Comparison of ENCODE assay signal across 42 mouse cellular contexts in the genomic region with DNA sequence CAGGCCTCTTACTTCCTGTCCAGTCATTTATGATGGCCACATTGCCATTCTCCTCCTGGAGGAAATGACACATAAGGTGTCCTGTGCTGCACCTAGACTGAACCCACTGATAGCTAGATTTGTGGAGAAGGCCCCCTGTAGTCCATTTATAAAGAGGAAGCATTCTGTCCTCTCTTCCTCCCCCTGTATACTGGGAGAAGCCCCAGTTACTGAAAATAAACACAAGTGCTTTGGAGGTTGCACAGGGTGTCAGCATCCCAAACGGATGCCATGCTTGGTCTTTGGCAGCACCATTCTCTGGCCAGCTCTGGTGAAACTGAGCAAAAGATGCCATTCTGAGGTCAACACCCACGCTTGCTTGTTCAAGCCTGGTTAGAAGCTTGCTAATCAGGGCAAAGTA. TPM values are rescaled to one million over a fixed set of nuclear protein-coding genes. Genes with fewer than 3 reads are reported as not detected.
DNase-seq lines count a peak whose midpoint lies in the region; ATAC-seq and TF ChIP-seq lines count a peak whose summit lies in the region.
"Had no signal": no experiment of that assay in that cellular context is flagged by ENCODE, and none has a peak within 500 bp of the region (broad histone marks: within the 10 kb centered on the region; RNA-seq: fewer than 3 reads in every experiment).

No protein-coding gene starts in this region.

- peaks cover 21% of the 10 kb centered on the region for H3K4me1 ChIP-seq in liver, embryonic 15.5 days (replicated peaks)
- peaks cover 54% of the 10 kb centered on the region for H3K4me1 ChIP-seq in bone marrow macrophage, adult 2 months (ENCODE audit: control insufficient read depth, insufficient read depth, low read length)
- H3K4me1 ChIP-seq in lung, adult 2 months (ENCODE audit: control insufficient read depth, insufficient read depth, low read length): no peaks in the 10 kb centered on the region
- peaks cover 5% of the 10 kb centered on the region; the same call in 1 of the 2 replicates for H3K4me1 ChIP-seq in midbrain, postnatal 0 days (ENCODE audit: insufficient read depth, low read length)
- peaks cover 6% of the 10 kb centered on the region; the same call in 1 of the 2 replicates for H3K4me1 ChIP-seq in midbrain, embryonic 16.5 days (ENCODE audit: control insufficient read depth, insufficient read depth, low read length)

- WGBS in liver, embryonic 15.5 days (ENCODE audit: insufficient replicate concordance): 28% methylated on average over 2 of the region's 2 CpGs
- WGBS in lung, adult 2 months: 47% methylated on average over 2 of the region's 2 CpGs
- WGBS in midbrain, postnatal 0 days: 79% methylated on average over 2 of the region's 2 CpGs
- 82% methylated on average over 2 of the region's 2 CpGs for WGBS in midbrain, embryonic 16.5 days

- TF ChIP-seq CTCF in bone marrow macrophage, adult 2 months (IDR thresholded peaks at IDR 0.05; ENCODE audit: low read depth, low read length): no peak
- TF ChIP-seq CTCF in lung, adult 2 months (IDR thresholded peaks at IDR 0.05; ENCODE audit: insufficient read depth, low read length): no peak
- no peak for TF ChIP-seq CTCF in midbrain, postnatal 0 days (IDR thresholded peaks at IDR 0.05)

- no peak for TF ChIP-seq POLR2A in bone marrow macrophage, adult 2 months (IDR thresholded peaks at IDR 0.05; ENCODE audit: borderline replicate concordance, low read depth, low read length)
- TF ChIP-seq POLR2A in lung, adult 2 months (IDR thresholded peaks at IDR 0.05; ENCODE audit: borderline replicate concordance, extremely low read depth, low read depth, low read length): no peak

- no peak overlapping the region for H3K4me3 ChIP-seq in liver, embryonic 15.5 days (replicated peaks)
- H3K4me3 ChIP-seq in bone marrow macrophage, adult 2 months (ENCODE audit: insufficient read depth, low read length): no peak overlapping the region
- H3K4me3 ChIP-seq in lung, adult 2 months (replicated peaks; ENCODE audit: extremely low read depth, low read depth, low read length): no peak overlapping the region
- no peak overlapping the region for H3K4me3 ChIP-seq in midbrain, postnatal 0 days (ENCODE audit: low read depth, low read length)
- H3K4me3 ChIP-seq in midbrain, embryonic 16.5 days (ENCODE audit: low read depth, low read length): no peak overlapping the region
- H3K4me3 ChIP-seq: embryonic facial prominence, embryonic 10.5 days; embryonic facial prominence, embryonic 15.5 days; forebrain, embryonic 12.5 days; heart, embryonic 10.5 days; heart, embryonic 15.5 days; hindbrain, embryonic 12.5 days; limb, embryonic 13.5 days; midbrain, embryonic 13.5 days had no signal

- peaks cover 34% of the 10 kb centered on the region for H3K27me3 ChIP-seq in liver, embryonic 15.5 days
- peaks cover 19% of the 10 kb centered on the region for H3K27me3 ChIP-seq in midbrain, postnatal 0 days (ENCODE audit: insufficient read depth, low read length)
- peaks cover 16% of the 10 kb centered on the region for H3K27me3 ChIP-seq in midbrain, embryonic 16.5 days (ENCODE audit: control insufficient read depth, insufficient read depth, low read depth, low read length)

- no peak overlapping the region for H3K9ac ChIP-seq in liver, embryonic 15.5 days
- no peak overlapping the region for H3K9ac ChIP-seq in midbrain, postnatal 0 days (replicated peaks; ENCODE audit: low read length, poor library complexity, severe bottlenecking)
- H3K9ac ChIP-seq in midbrain, embryonic 16.5 days (ENCODE audit: low read depth, low read length): no peak overlapping the region
- H3K9ac ChIP-seq: embryonic facial prominence, embryonic 15.5 days; forebrain, embryonic 12.5 days; forebrain, postnatal 0 days; heart, embryonic 15.5 days; hindbrain, embryonic 12.5 days; limb, embryonic 13.5 days; liver, embryonic 14.5 days; midbrain, embryonic 13.5 days had no signal

- H3K27ac ChIP-seq in liver, embryonic 15.5 days (replicated peaks): peak overlapping the region; percentile 51; the same call in 1 of the 2 replicates
- H3K27ac ChIP-seq in bone marrow macrophage, adult 2 months (ENCODE audit: insufficient read depth, low read depth, low read length): peak overlapping the region; percentile 52
- no peak overlapping the region for H3K27ac ChIP-seq in midbrain, postnatal 0 days (ENCODE audit: low read depth, low read length)
- no peak overlapping the region for H3K27ac ChIP-seq in midbrain, embryonic 16.5 days (ENCODE audit: low read length)
- H3K27ac ChIP-seq: embryonic facial prominence, embryonic 10.5 days; embryonic facial prominence, embryonic 15.5 days; forebrain, embryonic 12.5 days; heart, embryonic 10.5 days; heart, embryonic 15.5 days; hindbrain, embryonic 12.5 days; kidney, postnatal 0 days; limb, embryonic 13.5 days; liver, embryonic 14.5 days; midbrain, embryonic 13.5 days had no signal

- peak overlapping the region; percentile 18 for H3K4me2 ChIP-seq in liver, embryonic 15.5 days
- H3K4me2 ChIP-seq in midbrain, postnatal 0 days (ENCODE audit: low read depth, low read length, poor library complexity, severe bottlenecking): no peak overlapping the region
- no peak overlapping the region for H3K4me2 ChIP-seq in midbrain, embryonic 16.5 days (ENCODE audit: low read length)
- H3K4me2 ChIP-seq: embryonic facial prominence, embryonic 15.5 days; forebrain, embryonic 12.5 days; heart, embryonic 15.5 days; hindbrain, embryonic 12.5 days; limb, embryonic 13.5 days; midbrain, embryonic 13.5 days had no signal

- no peak for DNase-seq in liver
- no peak for DNase-seq in lung, adult 2 months
- no peak for DNase-seq in midbrain, postnatal 0 days (ENCODE audit: low spot score)
- DNase-seq: adrenal gland, adult 8-10 months; cerebellum, adult 18-20 months; cerebellum, postnatal 14 days; forebrain, postnatal 0 days; gastrocnemius, postnatal 10 days; kidney, adult 8-10 months; kidney, postnatal 4 days; right cerebral cortex, postnatal 25 days; thymus, adult 2 months; thymus, postnatal 36 days had no signal

- H3K36me3 ChIP-seq in liver, embryonic 15.5 days (replicated peaks): no peaks in the 10 kb centered on the region
- no peaks in the 10 kb centered on the region for H3K36me3 ChIP-seq in midbrain, postnatal 0 days (ENCODE audit: insufficient read depth, low read length)
- H3K36me3 ChIP-seq in midbrain, embryonic 16.5 days (ENCODE audit: control insufficient read depth, insufficient read depth, low read length): no peaks in the 10 kb centered on the region
- H3K36me3 ChIP-seq: embryonic facial prominence, embryonic 10.5 days; embryonic facial prominence, embryonic 15.5 days; forebrain, embryonic 12.5 days; heart, embryonic 10.5 days; heart, embryonic 15.5 days; hindbrain, embryonic 12.5 days; limb, embryonic 13.5 days; midbrain, embryonic 13.5 days had no signal

- no peak for ATAC-seq in liver, embryonic 15.5 days (ENCODE audit: insufficient read depth)
- peak; percentile 36 for ATAC-seq in megakaryocyte, adult 5-6 weeks (ENCODE audit: poor library complexity, severe bottlenecking)
- ATAC-seq in midbrain, postnatal 0 days (ENCODE audit: low FRiP score): no peak
- no peak for ATAC-seq in midbrain, embryonic 16.5 days
- ATAC-seq: CD4-positive, CD25-positive, alpha-beta regulatory T cell, adult 4 months; forebrain, postnatal 0 days; intestine, embryonic 16.5 days; lung, postnatal 0 days; midbrain, embryonic 13.5 days had no signal

- H3K9me3 ChIP-seq in liver, embryonic 15.5 days (replicated peaks): no peaks in the 10 kb centered on the region
- H3K9me3 ChIP-seq in midbrain, postnatal 0 days (ENCODE audit: low read length): no peaks in the 10 kb centered on the region
- H3K9me3 ChIP-seq in midbrain, embryonic 16.5 days (replicated peaks; ENCODE audit: control insufficient read depth, low read length, poor library complexity, severe bottlenecking): no peaks in the 10 kb centered on the region
- H3K9me3 ChIP-seq: embryonic facial prominence, embryonic 10.5 days; embryonic facial prominence, embryonic 15.5 days; forebrain, embryonic 12.5 days; heart, embryonic 10.5 days; heart, embryonic 15.5 days; hindbrain, embryonic 12.5 days; limb, embryonic 13.5 days; midbrain, embryonic 13.5 days had no signal

RNA-seq across cellular contexts. Expression of a gene that starts 1.7 kb away (rescaled TPM):
- polyA plus RNA-seq in liver, embryonic 15.5 days (2015; fragmentation: Nextera tagmentation; extraction: Ambion mirVana): 4.8 and 6.1 TPM in 2 replicates
- 43.6 and 46.3 TPM in 2 replicates for polyA plus RNA-seq in bone marrow macrophage, adult 2 months (2012; ENCODE audit: insufficient read depth, insufficient read length, missing spikeins)
- 53.8 and 58.6 TPM in 2 replicates for total RNA-seq in megakaryocyte, adult 5-6 weeks (2015)
- total RNA-seq in megakaryocyte, adult 5-6 weeks (2017): 55.0 and 61.5 TPM in 2 replicates
- 8.6 and 9.1 TPM in 2 replicates for polyA plus RNA-seq in lung, adult 2 months (2012; rRNA removed)
- 0.57 and 1.6 TPM in 2 replicates for total RNA-seq in midbrain, postnatal 0 days (2014; rRNA removed)
- polyA plus RNA-seq in midbrain, postnatal 0 days (2015; fragmentation: Nextera tagmentation; extraction: Ambion mirVana): 0.48 and 0.74 TPM in 2 replicates
- polyA plus RNA-seq in midbrain, embryonic 16.5 days (2015; fragmentation: Nextera tagmentation; extraction: Ambion mirVana): 0.73 and 1.0 TPM in 2 replicates
- polyA plus RNA-seq: CD4-positive, CD25-positive, alpha-beta regulatory T cell, adult 4 months had no signal

RNA-seq across cellular contexts. Expression of a gene that starts 29.7 kb away (rescaled TPM):
- polyA plus RNA-seq in liver, embryonic 15.5 days (2015; fragmentation: Nextera tagmentation; extraction: Ambion mirVana): not detected in 2 replicates
- not detected in 2 replicates for polyA plus RNA-seq in bone marrow macrophage, adult 2 months (2012; ENCODE audit: insufficient read depth, insufficient read length, missing spikeins)
- not detected in 2 replicates for total RNA-seq in megakaryocyte, adult 5-6 weeks (2015)
- not detected in 2 replicates for total RNA-seq in megakaryocyte, adult 5-6 weeks (2017)
- not detected in 2 replicates for polyA plus RNA-seq in lung, adult 2 months (2012; rRNA removed)
- not detected in 2 replicates for total RNA-seq in midbrain, postnatal 0 days (2014; rRNA removed)
- not detected in 2 replicates for polyA plus RNA-seq in midbrain, postnatal 0 days (2015; fragmentation: Nextera tagmentation; extraction: Ambion mirVana)
- polyA plus RNA-seq in midbrain, embryonic 16.5 days (2015; fragmentation: Nextera tagmentation; extraction: Ambion mirVana): not detected in 2 replicates
- total RNA-seq: adrenal gland, adult 8-10 months; forebrain, postnatal 0 days; gastrocnemius, postnatal 10 days; heart, postnatal 25 days; layer of hippocampus, adult 8-10 months; layer of hippocampus, postnatal 25 days; left cerebral cortex, adult 8-10 months; left cerebral cortex, postnatal 36 days; megakaryocyte-erythroid progenitor cell, adult 5-6 weeks; neutrophil, adult 5-6 weeks had no signal
- polyA plus RNA-seq: brain, embryonic 14.5 days; CD4-positive, CD25-positive, alpha-beta regulatory T cell, adult 4 months; cortical plate, adult 2 months; embryonic facial prominence, embryonic 10.5 days; embryonic facial prominence, embryonic 15.5 days; forebrain, embryonic 12.5 days; forebrain, postnatal 0 days; gonadal fat pad, adult 2 months; heart, embryonic 10.5 days; heart, embryonic 15.5 days; hindbrain, embryonic 12.5 days; intestine, embryonic 16.5 days; kidney, postnatal 0 days; limb, embryonic 13.5 days; liver, embryonic 14.5 days; lung, postnatal 0 days; midbrain, embryonic 13.5 days; neural tube, embryonic 11.5 days; spleen, adult 2 months; thymus, adult 2 months had no signal

RNA-seq across cellular contexts. Expression of a gene that starts 47.1 kb away (rescaled TPM):
- polyA plus RNA-seq in liver, embryonic 15.5 days (2015; fragmentation: Nextera tagmentation; extraction: Ambion mirVana): not detected in 2 replicates
- not detected in 2 replicates for polyA plus RNA-seq in bone marrow macrophage, adult 2 months (2012; ENCODE audit: insufficient read depth, insufficient read length, missing spikeins)
- total RNA-seq in megakaryocyte, adult 5-6 weeks (2015): 0.20 and 0.43 TPM in 2 replicates
- total RNA-seq in megakaryocyte, adult 5-6 weeks (2017): 0.24 TPM in 1 of 2 replicates, not detected in the other
- polyA plus RNA-seq in lung, adult 2 months (2012; rRNA removed): not detected in 2 replicates
- total RNA-seq in midbrain, postnatal 0 days (2014; rRNA removed): not detected in 2 replicates
- polyA plus RNA-seq in midbrain, postnatal 0 days (2015; fragmentation: Nextera tagmentation; extraction: Ambion mirVana): 0.07 TPM in 1 of 2 replicates, not detected in the other
- polyA plus RNA-seq in midbrain, embryonic 16.5 days (2015; fragmentation: Nextera tagmentation; extraction: Ambion mirVana): not detected in 2 replicates
- total RNA-seq: forebrain, postnatal 0 days; gastrocnemius, postnatal 10 days; heart, postnatal 25 days; layer of hippocampus, postnatal 25 days; megakaryocyte-erythroid progenitor cell, adult 5-6 weeks; neutrophil, adult 5-6 weeks had no signal
- polyA plus RNA-seq: CD4-positive, CD25-positive, alpha-beta regulatory T cell, adult 4 months; cortical plate, adult 2 months; embryonic facial prominence, embryonic 10.5 days; embryonic facial prominence, embryonic 15.5 days; forebrain, embryonic 12.5 days; forebrain, postnatal 0 days; gonadal fat pad, adult 2 months; heart, embryonic 10.5 days; hindbrain, embryonic 12.5 days; intestine, embryonic 16.5 days; limb, embryonic 13.5 days; midbrain, embryonic 13.5 days; neural tube, embryonic 11.5 days; spleen, adult 2 months; thymus, adult 2 months had no signal

Comparison
In these comparisons a context has a peak if more than half of its experiments do, and no peak if none do; other contexts are left out.
1. H3K27ac ChIP-seq: peak in liver, embryonic 15.5 days (single experiment) and bone marrow macrophage, adult 2 months (single experiment); none in midbrain, postnatal 0 days (single experiment) and midbrain, embryonic 16.5 days (single experiment).